Mouse (Mus musculus) layer of hippocampus, adult 9-10 months (tissue): Measurements from ENCODE around the gene Gpld1.

Experiments used
- DNase-seq: peaks from one replicate; pipeline ENCODE4 v3.0.0; 2022; ENCODE audit warnings: low spot score

The Gpld1 gene

GRCm38 (mm10) chr13:24942512-24943282 lies at the start of gene Gpld1:
TSS of gene Gpld1 (plus strand) at chr13:24943152.
- DNase-seq: no peak

- DNase-seq: no peak
These were observed 49.1 kb upstream of the Gpld1 start for GRCm38 (mm10) chr13:24893880-24894279.

GRCm38 (mm10) chr13:24901916-24902315 lies 41.0 kb upstream of the Gpld1 start:
- DNase-seq: no peak

GRCm38 (mm10) chr13:24903412-24903811 lies 39.5 kb upstream of the Gpld1 start:
- DNase-seq: no peak

- no peak for DNase-seq
These were observed 37.5 kb upstream of the Gpld1 start for GRCm38 (mm10) chr13:24905422-24905821.

- no peak for DNase-seq
These were observed 36.0 kb upstream of the Gpld1 start for GRCm38 (mm10) chr13:24906831-24907570.

- no peak for DNase-seq
These were observed 33.8 kb upstream of the Gpld1 start for GRCm38 (mm10) chr13:24909112-24909511.

GRCm38 (mm10) chr13:24913576-24913975 lies 29.4 kb upstream of the Gpld1 start:
- no peak for DNase-seq

- DNase-seq: no peak
These were observed 28.0 kb upstream of the Gpld1 start for GRCm38 (mm10) chr13:24914915-24915314.

GRCm38 (mm10) chr13:24915831-24916230 lies 27.1 kb upstream of the Gpld1 start:
- no peak for DNase-seq

GRCm38 (mm10) chr13:24920333-24920977 lies 22.5 kb upstream of the Gpld1 start:
- DNase-seq: no peak

- no peak for DNase-seq
These were observed 21.7 kb upstream of the Gpld1 start for GRCm38 (mm10) chr13:24921281-24921680.

- DNase-seq: no peak
These were observed 19.0 kb upstream of the Gpld1 start for GRCm38 (mm10) chr13:24923991-24924390.

- no peak for DNase-seq
These were observed 12.4 kb upstream of the Gpld1 start for GRCm38 (mm10) chr13:24930591-24930990.

- no peak for DNase-seq
These were observed 9.8 kb upstream of the Gpld1 start for GRCm38 (mm10) chr13:24933199-24933598.

GRCm38 (mm10) chr13:24936772-24937107 lies 6.2 kb upstream of the Gpld1 start:
- DNase-seq: no peak

GRCm38 (mm10) chr13:24937108-24937838 lies 5.7 kb upstream of the Gpld1 start, which contains the start of gene Aldh5a1:
TSS of gene Aldh5a1 (minus strand) at chr13:24937661.
- DNase-seq: no peak

GRCm38 (mm10) chr13:24937839-24938166 lies 5.1 kb upstream of the Gpld1 start:
- no peak for DNase-seq

GRCm38 (mm10) chr13:24938683-24939082 lies 4.3 kb upstream of the Gpld1 start:
- DNase-seq: peak; percentile 87

- DNase-seq: no peak
These were observed 3.5 kb upstream of the Gpld1 start for GRCm38 (mm10) chr13:24939472-24939871.

GRCm38 (mm10) chr13:24943303-24943702 lies 351 bp downstream of the Gpld1 start:
- no peak for DNase-seq

GRCm38 (mm10) chr13:24945567-24945966 lies 2.6 kb downstream of the Gpld1 start:
- no peak for DNase-seq
